Mouse (Mus musculus) heart, embryonic 10.5 days (tissue): ENCODE data around the gene Tyw1. TPM values are rescaled to one million over a fixed set of nuclear protein-coding genes. Genes with fewer than 3 reads are reported as not detected.

ENCODE experiments used
- DNase-seq: peaks from one replicate; pipeline ENCODE4 v3.0.0-alpha.2; 2017; ENCODE audit warnings: low spot score
- H3K27ac ChIP-seq: fragments of 300-500 bp; sonication (generic); 2 replicates; pipeline ENCODE4 v1.5.1; 2016; ENCODE audit warnings: mild to moderate bottlenecking
- H3K27me3 ChIP-seq: fragments of 300-500 bp; sonication (generic); 2 replicates; pipeline ENCODE4 v1.6.1; 2016; ENCODE audit warnings: mild to moderate bottlenecking; ENCODE audit not compliant: poor library complexity, insufficient read depth, severe bottlenecking
- H3K36me3 ChIP-seq: fragments of 300-500 bp; sonication (generic); 2 replicates; pipeline ENCODE4 v1.6.1; 2016; ENCODE audit warnings: mild to moderate bottlenecking, moderate library complexity
- H3K4me1 ChIP-seq: fragments of 300-500 bp; sonication (generic); 2 replicates; pipeline ENCODE4 v1.6.1; 2016; ENCODE audit warnings: mild to moderate bottlenecking
- H3K4me3 ChIP-seq: fragments of 300-500 bp; sonication (generic); 2 replicates; pipeline ENCODE4 v1.5.1; 2016; ENCODE audit warnings: mild to moderate bottlenecking, moderate library complexity
- H3K9me3 ChIP-seq: fragments of 300-500 bp; sonication (generic); 2 replicates; pipeline ENCODE4 v1.6.1; 2016; ENCODE audit warnings: mild to moderate bottlenecking, moderate library complexity
- WGBS: fragments of 180-500 bp; shearing (Covaris S2); methylation state at CpG from one replicate; pipeline ENCODE4 v1.1.7; 2016; 5-methylcytosine and 5-hydroxymethylcytosine counted together
- polyA plus RNA-seq: library from polyadenylated mRNA; unstranded; fragments of >200 nt; fragmentation: Nextera tagmentation; extraction: Ambion mirVana; gene quantifications from 2 replicates; pipeline ENCODE4 v1.2.1, GENCODE M21; 2016

The Tyw1 gene
- 25.2 and 26.1 TPM in 2 replicates for polyA plus RNA-seq

DNA sequence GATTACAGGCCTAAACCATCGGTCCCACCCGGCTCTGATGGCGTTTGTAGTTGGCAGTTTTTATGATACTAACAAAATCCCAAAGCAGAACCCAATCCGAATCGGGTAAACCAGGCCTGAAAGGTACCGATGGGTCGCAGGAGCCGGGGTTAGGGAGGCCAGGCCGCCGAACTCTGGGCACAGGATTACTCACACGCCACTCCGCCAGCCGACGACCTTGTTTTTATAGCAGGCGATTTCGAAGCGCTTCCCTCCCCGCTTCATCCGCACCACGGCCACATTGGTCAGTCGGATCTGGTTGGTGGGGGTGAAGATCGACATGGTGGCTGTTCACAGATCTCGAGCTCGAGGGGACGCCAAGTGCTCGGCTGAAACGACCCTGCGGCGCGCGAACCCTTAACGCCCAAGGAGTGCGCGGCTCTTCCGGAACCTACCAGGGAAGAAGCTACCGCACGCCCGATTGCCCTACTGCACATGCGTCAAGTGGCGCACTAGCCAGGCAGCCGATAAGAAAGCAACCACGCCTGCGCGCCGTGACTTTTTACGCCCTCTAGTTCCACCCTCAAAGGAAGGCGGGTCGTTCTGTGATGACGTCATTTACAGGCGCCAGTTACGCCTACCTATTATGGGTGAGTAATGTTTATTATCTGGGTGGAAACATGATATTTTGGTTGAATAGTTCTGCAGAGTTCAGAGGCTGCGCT lies at the start of gene Tyw1, which contains the start of gene Sbds:
Gene Tyw1 (plus strand): TSS at position 603 of the 704 bp plus-strand sequence.
Gene Sbds (minus strand): TSS at position 514 of the 704 bp plus-strand sequence.
- no peaks in the 10 kb centered on the region for H3K27me3 ChIP-seq
- peak within 1 kb of the TSS; percentile 82 for H3K4me3 ChIP-seq
- peak within 1 kb of the TSS; percentile 89 for H3K27ac ChIP-seq
- peak; percentile 99 for DNase-seq
- under 1% methylated on average over 52 of the region's 52 CpGs for WGBS
- H3K4me1 ChIP-seq: peaks cover 14% of the 10 kb centered on the region; the same call in 1 of the 2 replicates
- H3K36me3 ChIP-seq: peaks cover 35% of the 10 kb centered on the region
- H3K9me3 ChIP-seq: no peaks in the 10 kb centered on the region

DNA sequence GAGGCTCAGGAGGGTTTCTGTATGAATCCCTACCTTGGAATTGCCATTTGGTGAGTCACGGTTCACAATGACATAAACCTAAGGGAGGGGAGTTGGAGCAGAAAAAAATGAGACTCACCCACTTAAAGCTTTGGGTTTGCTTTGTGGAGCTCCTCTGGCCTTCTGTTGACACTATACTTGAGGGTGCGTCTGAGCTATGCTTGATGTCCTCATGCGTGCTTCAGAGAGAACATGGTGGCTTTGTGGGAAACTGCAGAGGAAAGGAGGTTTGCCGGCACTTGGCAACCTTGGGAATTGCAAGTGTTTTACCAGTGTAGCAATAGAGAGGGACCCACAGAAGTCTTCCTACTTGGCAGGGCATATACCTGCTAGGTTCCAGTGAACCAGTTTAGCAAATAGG lies 48.1 kb upstream of the Tyw1 start:
- Histone ChIP-seq H3K4me1 (no peaks in the 10 kb centered on the region), H3K27ac (no peak overlapping the region), H3K36me3 (peaks cover 69% of the 10 kb centered on the region), H3K27me3 (no peaks in the 10 kb centered on the region), H3K9me3 (no peaks in the 10 kb centered on the region), H3K4me3 (no peak overlapping the region)
- DNase-seq: no peak
- 93% methylated on average over 4 of the region's 4 CpGs for WGBS

DNA sequence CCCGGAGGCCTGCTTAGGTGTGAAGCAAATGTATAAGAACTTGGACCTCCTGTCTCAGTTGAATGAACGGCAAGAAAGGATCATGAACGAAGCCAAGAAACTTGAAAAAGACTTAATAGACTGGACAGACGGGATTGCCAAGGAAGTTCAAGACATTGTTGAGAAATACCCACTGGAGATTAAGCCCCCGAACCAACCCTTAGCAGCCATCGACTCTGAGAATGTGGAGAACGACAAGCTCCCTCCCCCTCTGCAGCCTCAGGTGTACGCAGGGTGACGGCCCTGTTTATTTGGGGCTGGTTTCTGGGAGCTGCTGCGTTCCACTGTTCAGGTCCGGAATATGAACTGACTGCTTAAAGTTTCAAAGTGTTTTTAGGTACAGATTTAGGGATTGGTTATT lies 42.5 kb upstream of the Tyw1 start:
- H3K27me3 ChIP-seq: no peaks in the 10 kb centered on the region
- no peak for DNase-seq
- WGBS: 92% methylated on average over 11 of the region's 11 CpGs
- H3K4me3 ChIP-seq: no peak overlapping the region
- peaks cover 68% of the 10 kb centered on the region for H3K36me3 ChIP-seq
- H3K4me1 ChIP-seq: no peaks in the 10 kb centered on the region
- H3K27ac ChIP-seq: no peak overlapping the region
- no peaks in the 10 kb centered on the region for H3K9me3 ChIP-seq

DNA sequence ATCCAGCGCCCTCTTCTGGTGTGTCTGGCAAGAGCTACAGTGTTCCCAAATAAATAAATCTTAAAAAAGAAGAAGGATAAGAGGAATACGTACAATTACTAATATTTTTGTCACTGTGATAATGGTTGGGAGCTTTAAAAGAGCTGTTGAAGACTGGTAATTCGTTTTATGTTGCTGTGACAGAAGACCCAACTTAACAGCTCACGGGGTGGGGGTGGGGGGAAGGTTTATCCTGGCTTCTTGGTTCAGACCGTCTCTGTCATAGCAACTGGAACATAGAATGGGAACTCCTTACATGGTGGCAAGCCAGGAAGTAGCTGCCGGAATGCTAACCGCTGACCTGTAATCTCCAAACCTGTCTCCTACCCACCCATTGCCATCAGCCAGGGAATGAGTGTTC lies 38.6 kb upstream of the Tyw1 start, which contains the start of gene Tmem248:
Gene Tmem248 (plus strand): TSS at position 301 of the 400 bp plus-strand sequence.
- H3K4me1 ChIP-seq: peaks cover 3% of the 10 kb centered on the region; the same call in 1 of the 2 replicates
- H3K4me3 ChIP-seq: no peak within 1 kb of the TSS
- no peak for DNase-seq
- no peaks in the 10 kb centered on the region for H3K9me3 ChIP-seq
- WGBS: 75% methylated on average over 7 of the region's 7 CpGs
- H3K36me3 ChIP-seq: peaks cover 31% of the 10 kb centered on the region
- H3K27ac ChIP-seq: no peak within 1 kb of the TSS
- H3K27me3 ChIP-seq: no peaks in the 10 kb centered on the region

DNA sequence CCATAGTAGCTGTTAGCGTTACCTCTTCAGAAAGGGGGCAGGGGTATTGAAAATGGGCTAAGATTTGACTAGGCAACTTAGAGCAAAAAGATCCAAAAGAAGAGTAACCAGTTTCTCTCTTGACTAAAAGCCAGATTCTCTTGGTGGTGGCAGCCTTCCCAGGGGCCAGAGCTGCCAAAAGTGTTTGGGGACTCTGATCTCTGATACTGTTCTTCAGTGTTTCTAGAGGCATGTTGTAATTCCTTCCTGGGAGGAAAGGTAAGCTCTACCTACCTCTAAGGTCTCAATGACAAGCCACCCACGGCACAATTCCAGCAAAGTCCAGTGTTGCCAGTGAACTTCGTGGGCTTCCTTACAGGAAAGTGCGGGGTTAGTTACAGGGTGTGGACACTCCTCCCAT lies 38.0 kb upstream of the Tyw1 start:
- 81% methylated on average over 4 of the region's 4 CpGs for WGBS
- Histone ChIP-seq H3K4me1 (peaks cover 3% of the 10 kb centered on the region; the same call in 1 of the 2 replicates), H3K27ac (no peak overlapping the region), H3K9me3 (no peaks in the 10 kb centered on the region), H3K27me3 (no peaks in the 10 kb centered on the region), H3K4me3 (no peak overlapping the region), H3K36me3 (peaks cover 27% of the 10 kb centered on the region)
- DNase-seq: no peak

DNA sequence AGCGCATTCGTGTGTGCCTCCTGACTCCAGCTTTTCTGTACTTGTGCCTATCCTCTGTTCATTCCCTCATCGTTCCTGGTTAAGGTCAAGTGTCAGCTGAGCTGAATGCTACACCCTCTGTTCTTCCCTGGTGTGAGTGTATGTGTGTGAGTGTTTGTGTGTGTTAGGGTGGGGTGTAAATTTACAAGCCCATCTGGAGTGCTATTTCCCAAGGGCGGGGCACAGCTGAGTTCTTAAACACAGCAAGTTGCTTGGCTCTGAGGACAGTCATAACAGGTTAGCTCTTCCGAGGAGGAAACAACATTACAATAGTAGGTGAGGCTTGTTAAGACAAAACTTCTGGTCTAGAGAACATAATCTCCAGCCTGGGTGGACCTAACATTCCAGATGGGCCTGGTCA lies 37.1 kb upstream of the Tyw1 start:
- peaks cover 17% of the 10 kb centered on the region for H3K36me3 ChIP-seq
- WGBS: 84% methylated on average over 5 of the region's 5 CpGs

DNA sequence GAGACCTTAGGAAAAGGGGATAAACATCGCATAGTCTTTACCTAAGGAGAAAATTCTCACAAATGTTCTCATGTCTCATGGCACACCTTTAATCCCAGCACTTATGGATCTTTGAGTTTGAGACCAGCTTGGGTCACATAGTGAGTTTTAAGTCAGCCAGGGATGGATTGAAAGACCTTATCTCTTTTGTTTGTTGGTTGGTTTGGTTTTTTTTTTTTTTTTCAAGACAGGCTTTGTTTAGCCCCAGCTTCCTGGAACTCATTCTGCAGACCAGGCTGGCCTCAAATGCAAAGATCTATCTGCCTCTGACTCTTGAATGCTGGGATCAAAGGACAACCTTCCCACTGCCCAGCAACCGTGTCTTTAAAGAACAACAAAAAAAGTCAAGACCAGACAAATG lies 34.1 kb upstream of the Tyw1 start:
- 60% methylated on average over 2 of the region's 2 CpGs for WGBS
- H3K4me1 ChIP-seq: peaks cover 16% of the 10 kb centered on the region
- no peaks in the 10 kb centered on the region for H3K27me3 ChIP-seq
- no peaks in the 10 kb centered on the region for H3K9me3 ChIP-seq
- DNase-seq: no peak
- peak overlapping the region; percentile 99 for H3K4me3 ChIP-seq
- peaks cover 4% of the 10 kb centered on the region; the same call in 1 of the 2 replicates for H3K36me3 ChIP-seq
- H3K27ac ChIP-seq: peak overlapping the region; percentile 99

More for the DNA sequence above, 37.1 kb upstream of the Tyw1 start:
- H3K4me1 ChIP-seq: peaks cover 6% of the 10 kb centered on the region
- no peak for DNase-seq
- H3K4me3 ChIP-seq: no peak overlapping the region
- no peaks in the 10 kb centered on the region for H3K27me3 ChIP-seq
- no peak overlapping the region for H3K27ac ChIP-seq
- no peaks in the 10 kb centered on the region for H3K9me3 ChIP-seq

DNA sequence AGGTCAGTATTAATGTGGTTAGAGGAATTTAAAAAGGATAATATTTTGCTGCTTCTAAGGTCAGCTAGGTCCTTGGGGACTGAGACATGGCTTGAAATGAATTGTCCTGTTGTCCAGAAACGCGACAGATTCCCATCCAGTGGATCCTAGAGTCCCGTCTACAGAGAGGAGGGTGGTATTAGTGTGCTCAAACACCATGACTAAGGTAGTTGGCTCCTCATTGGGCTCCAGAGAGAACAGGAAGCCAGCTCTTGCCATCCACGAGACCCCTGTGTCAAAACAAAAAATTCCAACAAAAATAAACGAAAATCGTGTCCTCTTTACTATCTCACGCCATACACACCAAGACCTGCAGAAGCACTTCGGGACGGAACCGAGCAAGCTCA lies 33.7 kb upstream of the Tyw1 start:
- Histone ChIP-seq H3K36me3 (peaks cover 4% of the 10 kb centered on the region; the same call in 1 of the 2 replicates), H3K9me3 (no peaks in the 10 kb centered on the region), H3K27ac (peak overlapping the region; percentile 99), H3K4me3 (peak overlapping the region; percentile 99), H3K27me3 (no peaks in the 10 kb centered on the region), H3K4me1 (peaks cover 20% of the 10 kb centered on the region)
- DNase-seq: no peak
- under 1% methylated on average over 10 of the region's 10 CpGs for WGBS

DNA sequence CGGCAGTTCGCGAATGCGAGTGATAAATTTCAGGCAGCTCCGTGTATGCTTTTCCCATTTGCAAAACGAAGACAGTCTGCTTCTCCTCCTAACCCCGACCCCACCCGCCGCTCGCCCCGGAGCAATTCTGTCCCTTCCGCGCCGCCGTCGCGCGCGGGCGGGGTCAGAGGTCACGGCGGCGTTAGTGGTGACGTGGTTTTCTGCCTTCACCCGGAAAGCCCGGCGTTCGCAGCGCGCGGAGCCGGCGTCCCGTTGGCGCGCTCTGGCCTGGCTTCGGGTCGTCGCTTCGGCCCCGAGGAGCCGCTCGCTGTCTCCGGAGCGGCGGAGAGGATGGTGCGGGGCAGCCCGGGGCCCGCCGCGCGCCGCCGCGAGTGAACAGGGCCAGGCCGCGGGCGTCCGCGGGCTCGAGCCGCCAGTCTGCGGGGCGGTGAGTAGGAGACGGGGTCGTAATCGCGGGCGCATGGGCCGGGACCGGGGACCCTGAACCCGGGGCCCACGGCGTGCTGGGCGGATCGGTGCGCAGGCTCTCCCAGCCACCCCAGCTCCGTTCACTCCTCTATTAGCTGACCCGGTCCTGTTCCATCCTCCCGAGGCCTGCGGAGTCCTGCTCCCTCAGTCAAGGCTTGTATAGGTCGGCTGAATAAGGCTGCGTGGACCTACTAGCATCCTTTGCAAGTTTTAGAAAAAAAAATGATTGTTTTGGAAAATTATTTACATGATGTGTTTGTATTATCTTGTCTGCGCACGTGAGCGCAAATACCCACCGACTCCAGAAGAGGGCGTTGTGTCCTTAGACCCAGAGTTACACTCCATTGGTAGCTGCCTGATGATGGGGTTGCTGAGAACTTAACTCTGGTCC lies 33.0 kb upstream of the Tyw1 start:
- Histone ChIP-seq H3K9me3 (no peaks in the 10 kb centered on the region), H3K36me3 (peaks cover 4% of the 10 kb centered on the region; the same call in 1 of the 2 replicates), H3K27me3 (no peaks in the 10 kb centered on the region), H3K4me3 (peak overlapping the region; percentile 99), H3K27ac (peak overlapping the region; percentile 99), H3K4me1 (peaks cover 23% of the 10 kb centered on the region)
- under 1% methylated on average over 88 of the region's 88 CpGs for WGBS
- DNase-seq: peak; percentile 96

DNA sequence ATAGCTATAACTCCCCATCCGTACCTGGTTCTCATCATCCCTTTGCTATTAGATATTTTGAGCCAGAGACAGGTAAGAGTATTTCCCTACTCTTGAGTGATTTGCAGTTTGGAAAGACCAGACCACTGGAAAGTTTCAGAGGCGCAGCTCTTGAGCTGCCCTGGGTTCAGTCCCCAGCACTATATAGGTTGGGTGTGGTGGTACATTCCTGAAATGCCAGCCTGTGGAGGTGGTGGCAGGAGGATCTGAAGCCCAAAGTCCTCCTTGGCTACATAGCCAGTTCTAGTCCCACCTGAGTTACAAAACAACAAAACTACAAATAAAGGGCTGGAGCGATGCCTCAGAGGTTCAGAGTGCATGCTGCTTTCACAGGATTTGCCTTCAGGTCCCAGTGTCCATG lies 28.6 kb upstream of the Tyw1 start:
- no peak overlapping the region for H3K27ac ChIP-seq
- WGBS: 88% methylated on average over 3 of the region's 3 CpGs
- peaks cover 32% of the 10 kb centered on the region for H3K36me3 ChIP-seq
- no peaks in the 10 kb centered on the region for H3K9me3 ChIP-seq
- no peak for DNase-seq
- H3K27me3 ChIP-seq: no peaks in the 10 kb centered on the region
- peaks cover 20% of the 10 kb centered on the region for H3K4me1 ChIP-seq
- no peak overlapping the region for H3K4me3 ChIP-seq

DNA sequence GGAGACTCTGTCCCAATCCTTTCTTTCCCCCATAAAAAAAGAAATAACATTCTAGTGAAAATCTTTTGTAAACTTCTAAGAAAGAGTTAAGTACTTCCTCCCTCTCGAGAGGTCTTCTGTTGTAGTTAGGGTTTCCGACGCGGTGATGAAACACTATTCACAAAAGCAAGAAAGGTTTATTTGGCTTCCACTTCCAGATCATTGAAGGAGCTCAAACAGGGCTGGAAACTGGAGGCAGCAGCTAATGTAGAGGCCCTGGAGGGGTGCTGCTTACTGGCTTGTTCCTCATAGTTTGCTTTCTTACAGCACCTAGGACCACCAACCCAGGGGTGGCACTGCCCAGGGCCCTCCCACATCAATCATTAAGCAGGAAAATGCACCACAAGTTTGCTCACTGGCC lies 27.3 kb upstream of the Tyw1 start:
- no peak overlapping the region for H3K4me3 ChIP-seq
- H3K36me3 ChIP-seq: peaks cover 45% of the 10 kb centered on the region
- no peak for DNase-seq
- H3K27ac ChIP-seq: no peak overlapping the region
- WGBS: 80% methylated on average over 4 of the region's 4 CpGs
- no peaks in the 10 kb centered on the region for H3K27me3 ChIP-seq
- no peaks in the 10 kb centered on the region for H3K9me3 ChIP-seq
- H3K4me1 ChIP-seq: peaks cover 19% of the 10 kb centered on the region

DNA sequence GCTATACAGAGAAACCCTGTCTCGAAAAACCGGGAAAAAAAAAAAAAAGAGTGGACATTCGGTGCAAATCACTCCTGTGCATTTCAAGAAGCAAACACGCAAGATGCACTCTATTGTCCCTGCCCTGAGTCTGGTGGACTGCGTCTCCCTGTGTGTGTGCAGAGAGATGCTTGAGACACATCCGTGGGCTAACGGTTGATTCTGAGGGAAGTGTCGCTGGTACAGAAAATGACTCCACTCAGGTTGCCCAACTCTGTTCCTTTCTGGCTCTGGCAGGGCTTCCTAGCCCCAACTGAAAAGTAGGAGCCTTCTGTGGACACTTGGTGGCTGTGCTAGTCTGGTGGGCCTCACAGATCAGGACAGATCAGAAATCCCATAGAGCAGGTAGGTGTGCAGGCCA lies 19.1 kb upstream of the Tyw1 start:
- no peak for DNase-seq
- no peaks in the 10 kb centered on the region for H3K9me3 ChIP-seq
- no peaks in the 10 kb centered on the region for H3K27me3 ChIP-seq
- no peak overlapping the region for H3K27ac ChIP-seq
- peaks cover 98% of the 10 kb centered on the region for H3K36me3 ChIP-seq
- H3K4me3 ChIP-seq: no peak overlapping the region
- WGBS: 96% methylated on average over 8 of the region's 8 CpGs
- no peaks in the 10 kb centered on the region for H3K4me1 ChIP-seq

DNA sequence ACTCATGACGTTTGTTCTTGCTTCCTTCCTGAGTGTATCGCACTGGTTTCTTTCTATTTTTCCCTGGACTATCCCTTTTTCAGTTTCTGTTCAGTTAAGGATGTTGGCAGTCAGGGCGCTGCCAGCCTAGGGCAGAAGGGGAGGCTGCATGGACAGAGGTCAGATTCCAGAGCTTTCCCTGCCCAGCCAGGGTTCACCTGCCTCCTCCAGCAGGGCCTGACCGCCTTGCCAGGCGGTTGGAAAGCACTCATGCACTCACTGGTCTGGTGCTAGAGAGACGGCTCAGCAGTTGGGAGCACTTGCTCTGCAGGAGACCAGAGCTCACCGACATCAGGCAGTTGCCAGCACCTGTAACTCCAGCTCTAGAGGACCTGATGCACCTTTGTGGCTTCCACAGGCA lies 16.2 kb upstream of the Tyw1 start:
- Histone ChIP-seq H3K36me3 (peaks cover 98% of the 10 kb centered on the region), H3K9me3 (no peaks in the 10 kb centered on the region), H3K4me1 (no peaks in the 10 kb centered on the region), H3K27ac (no peak overlapping the region), H3K27me3 (no peaks in the 10 kb centered on the region), H3K4me3 (no peak overlapping the region)
- 92% methylated on average over 7 of the region's 7 CpGs for WGBS
- no peak for DNase-seq
